Mouse (Mus musculus): ENCODE results near the gene Lpar1.

DNA sequence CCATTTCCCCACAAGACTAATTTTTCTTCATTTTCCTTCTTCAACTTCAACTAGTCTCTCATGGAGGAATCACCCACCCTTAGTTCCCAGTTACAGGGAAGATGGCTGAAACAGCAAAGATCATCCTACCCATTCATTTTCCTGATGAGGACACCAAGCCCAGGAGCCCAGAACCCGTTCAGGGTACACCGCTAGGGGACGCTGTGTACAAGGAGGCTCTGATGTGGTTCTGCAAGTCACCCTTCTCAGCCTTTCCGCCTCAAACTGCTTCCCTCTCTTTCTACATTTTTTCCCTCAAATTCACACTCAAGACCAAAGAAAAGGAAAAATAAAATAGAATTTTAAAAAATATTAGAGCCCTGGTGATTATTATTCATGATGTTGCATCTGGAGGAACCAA is 1.9 kb downstream of the Lpar1 start:
- no peak for TF ChIP-seq POLR2A (IDR thresholded peaks at IDR 0.05; ENCODE audit: low read depth, low read length)
- peak; percentile 82 for TF ChIP-seq CTCF (conservative IDR thresholded peaks at IDR 0.05; ENCODE audit: insufficient read depth, insufficient read length, low read depth, low read length)

Measured in kidney, adult 2 months (tissue).